Mouse (Mus musculus) right cerebral cortex, postnatal 36 days (tissue): ENCODE data around the gene Rbm33.

Source experiments
- DNase-seq, 2 experiments: peaks; one replicate each; pipeline ENCODE4 v3.0.0; 2022; ENCODE audit warnings: low spot score in 2 of 2, mixed read lengths in 1 of 2

Gene Rbm33

DNA sequence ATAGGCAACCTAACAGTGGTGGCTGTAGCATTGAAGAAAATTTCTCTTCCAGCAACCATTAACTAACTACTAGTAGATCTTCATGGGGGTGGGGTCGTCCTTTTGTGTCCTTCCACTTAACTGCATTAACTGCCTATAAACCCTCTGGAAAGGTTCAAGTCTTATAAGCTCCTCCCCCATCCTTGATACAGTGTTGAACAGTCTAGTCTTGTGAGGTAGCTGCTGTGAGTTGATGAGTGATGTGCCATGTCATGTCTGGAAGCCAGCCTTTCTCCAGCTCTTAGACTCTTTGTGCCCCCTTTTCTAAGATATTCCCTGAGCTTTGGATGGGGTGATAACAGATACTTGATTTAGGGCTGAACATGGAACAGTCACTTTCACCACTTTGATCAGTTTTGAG, 7.5 kb downstream of the Rbm33 start:
- DNase-seq = no peak

DNA sequence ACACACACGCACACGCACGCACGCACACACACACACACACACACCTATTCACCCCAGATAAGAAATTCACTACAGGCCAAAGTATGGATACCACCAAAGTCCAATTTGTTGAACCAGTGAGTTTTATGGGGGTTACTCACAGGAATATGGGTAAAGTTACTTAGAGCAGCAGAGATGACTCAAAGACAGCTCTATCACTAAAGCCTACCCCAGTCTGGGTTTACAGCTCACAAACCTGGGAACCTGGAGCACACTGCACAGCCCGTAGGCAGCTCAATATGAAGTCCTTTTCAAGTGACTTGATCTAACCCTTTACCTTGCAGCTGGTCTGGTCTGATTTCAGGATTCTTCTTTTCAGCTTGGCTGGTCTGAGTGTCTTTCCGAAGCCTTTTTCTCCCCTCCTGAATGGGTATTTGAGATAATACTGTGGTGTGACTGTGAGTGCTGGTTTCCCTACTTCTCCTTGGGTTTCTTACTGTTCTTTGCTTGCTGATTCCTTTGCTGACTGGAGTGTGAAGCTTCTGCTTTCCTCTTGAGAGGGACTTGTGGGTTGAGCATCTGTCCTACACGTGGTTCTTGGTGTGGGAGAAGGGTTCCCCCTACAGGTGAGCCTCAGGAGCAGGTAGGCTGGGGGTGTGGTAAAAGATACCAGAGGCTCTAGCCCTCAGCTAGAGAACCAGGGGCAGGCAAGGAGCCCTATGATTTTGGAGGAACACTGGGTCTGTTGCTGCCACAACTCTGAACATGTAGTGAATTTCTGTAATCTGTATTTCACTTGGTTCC, 12.3 kb downstream of the Rbm33 start:
- DNase-seq = no peak

DNA sequence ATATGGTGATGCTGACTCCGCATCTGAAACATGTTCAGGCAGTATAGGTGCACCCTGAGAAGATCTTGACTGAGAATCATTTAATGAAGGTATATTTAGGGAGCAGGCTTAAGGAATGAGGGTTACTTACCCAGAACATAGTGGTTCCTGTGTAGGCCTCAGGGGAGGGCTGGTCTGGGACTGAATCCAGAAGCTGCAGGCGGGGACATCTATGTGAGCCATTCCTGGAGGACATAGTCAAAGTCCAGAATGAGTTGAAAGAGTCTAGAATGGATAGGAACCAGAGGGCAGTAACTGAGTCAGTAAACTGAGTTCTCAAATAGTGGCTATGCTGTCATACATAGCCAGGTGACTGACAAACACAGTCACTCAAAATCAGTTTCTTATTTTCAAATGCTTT, 16.8 kb downstream of the Rbm33 start:
- DNase-seq = no peak

DNA sequence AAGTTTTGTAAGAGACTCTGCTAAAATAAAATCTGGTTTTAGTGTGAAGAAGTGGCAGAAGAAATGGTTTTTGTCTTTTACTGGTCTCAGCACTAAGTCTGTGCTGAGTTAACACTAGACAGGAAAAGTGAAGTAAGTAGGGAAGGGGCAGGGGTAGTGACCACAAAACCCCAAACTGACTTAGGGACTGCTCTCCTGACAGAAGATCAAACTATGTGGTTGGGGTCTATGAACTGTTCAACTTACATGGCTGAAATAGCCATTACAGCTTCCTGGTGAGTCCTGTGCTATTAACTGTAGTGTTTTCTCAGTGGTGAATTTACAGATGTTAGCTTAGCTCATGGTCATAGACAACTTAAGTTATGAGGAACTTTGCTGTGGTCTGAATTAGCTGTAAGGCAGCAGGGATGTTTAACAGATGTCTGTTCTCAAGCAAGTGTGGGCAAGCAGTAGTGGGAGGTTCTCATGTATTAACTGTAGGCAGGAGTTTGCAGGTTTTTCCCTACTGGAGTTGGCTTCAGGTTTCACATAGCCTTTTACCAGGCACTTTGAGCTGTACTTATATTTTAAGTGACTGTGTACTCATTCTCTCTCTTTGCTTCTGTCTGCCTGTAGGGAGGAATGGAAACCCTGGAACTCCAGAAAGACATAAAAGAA, 35.1 kb downstream of the Rbm33 start:
- no peak for DNase-seq

DNA sequence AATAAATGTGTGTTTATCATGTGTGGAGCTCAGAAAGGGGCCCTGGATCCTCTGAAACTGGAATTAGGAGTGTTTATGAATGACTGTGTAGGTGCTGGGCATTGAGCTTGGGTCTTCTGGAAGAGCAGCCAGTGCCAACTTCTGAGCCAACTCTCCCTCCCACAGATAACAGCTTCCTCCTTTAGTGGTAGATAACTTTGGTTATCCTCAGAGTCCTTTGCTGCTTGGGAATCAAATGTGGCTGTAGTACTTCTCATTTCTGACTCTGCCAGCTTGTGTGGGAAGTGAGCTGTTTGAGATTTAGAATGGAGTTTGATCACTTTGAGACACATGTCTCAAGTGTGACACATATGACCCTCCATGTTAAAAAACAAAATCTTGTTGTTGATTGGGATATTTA, 38.7 kb downstream of the Rbm33 start:
- no peak for DNase-seq

DNA sequence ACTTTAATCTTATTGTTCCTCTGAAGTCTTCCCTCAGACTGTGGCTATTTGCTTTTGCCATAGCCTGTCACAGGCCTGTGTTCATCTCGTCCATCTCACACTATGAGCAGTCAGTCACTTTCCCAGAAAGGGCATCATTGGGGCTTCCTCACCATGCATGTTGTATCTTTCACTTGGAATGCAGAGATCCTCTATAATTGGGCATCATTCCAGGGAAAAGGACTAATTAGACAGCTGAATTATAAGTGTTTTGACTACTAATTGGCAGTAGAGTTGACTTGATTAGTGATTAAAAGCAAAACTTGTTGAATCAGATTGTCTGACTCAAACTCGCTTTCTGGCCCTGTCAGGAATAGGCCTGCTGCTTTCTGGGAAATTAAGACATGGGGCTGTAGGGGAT, 43.8 kb downstream of the Rbm33 start:
- no peak for DNase-seq

DNA sequence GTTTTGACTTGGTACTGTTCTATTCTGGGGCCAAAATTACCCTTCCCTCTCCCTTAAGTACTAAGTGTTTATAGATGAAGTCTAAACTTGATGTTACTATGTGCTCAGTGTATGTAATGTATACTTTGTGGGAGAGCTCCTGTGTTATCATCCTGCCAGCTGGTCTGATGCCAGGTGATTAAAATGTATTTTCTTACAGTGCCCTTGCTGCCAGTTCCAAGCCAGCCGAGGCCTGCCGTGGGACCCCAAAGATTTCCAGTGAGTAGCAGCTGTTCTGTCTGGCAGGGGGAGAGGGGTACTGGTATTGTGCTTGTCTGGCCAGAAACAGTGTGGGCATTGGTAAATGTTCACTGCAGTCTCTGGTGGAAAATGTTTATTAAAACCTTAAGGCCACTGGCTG, 51.1 kb downstream of the Rbm33 start:
- DNase-seq = no peak

DNA sequence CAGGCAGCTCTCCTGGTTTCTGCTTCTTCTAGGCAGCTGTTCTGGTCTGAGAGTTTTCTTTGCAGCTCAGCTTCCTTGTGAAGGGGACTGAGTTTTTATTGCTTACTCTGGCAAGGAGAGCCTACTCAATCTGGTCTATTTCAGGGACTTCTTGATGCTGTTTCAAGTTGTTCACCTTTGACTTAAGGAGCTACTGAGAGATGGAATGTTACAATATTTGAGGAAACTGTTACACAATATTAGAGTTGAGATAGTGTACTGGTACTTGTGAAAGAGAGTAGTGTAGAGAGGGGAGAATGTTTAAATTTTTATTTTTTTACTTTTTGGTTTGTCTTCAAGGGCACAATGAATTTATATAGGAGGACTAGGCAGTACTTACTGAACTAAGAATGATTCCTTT, 53.9 kb downstream of the Rbm33 start:
- no peak for DNase-seq

DNA sequence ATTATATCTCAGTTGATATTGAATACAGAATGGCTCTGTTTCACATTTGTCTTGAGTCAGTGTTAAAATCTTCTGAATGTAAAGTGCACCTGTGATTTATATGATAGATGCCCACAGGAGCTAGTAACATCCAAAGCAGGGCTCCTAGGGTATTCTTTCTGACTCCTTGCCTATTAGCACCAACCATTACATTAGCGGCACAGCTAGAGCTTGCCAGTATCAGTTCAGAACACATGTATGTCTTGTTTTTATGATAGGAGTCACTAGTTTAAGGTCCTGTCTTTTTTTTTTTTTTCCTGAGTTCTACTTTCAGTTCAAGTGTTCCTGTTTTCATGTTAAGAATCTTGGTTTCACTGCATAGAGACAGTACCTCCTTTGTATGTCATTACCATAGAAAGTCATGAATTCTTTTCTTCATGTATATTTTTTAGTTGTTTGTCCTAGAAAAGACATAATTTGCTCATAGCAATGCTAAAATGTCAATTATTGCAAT, 55.3 kb downstream of the Rbm33 start:
- no peak for DNase-seq

DNA sequence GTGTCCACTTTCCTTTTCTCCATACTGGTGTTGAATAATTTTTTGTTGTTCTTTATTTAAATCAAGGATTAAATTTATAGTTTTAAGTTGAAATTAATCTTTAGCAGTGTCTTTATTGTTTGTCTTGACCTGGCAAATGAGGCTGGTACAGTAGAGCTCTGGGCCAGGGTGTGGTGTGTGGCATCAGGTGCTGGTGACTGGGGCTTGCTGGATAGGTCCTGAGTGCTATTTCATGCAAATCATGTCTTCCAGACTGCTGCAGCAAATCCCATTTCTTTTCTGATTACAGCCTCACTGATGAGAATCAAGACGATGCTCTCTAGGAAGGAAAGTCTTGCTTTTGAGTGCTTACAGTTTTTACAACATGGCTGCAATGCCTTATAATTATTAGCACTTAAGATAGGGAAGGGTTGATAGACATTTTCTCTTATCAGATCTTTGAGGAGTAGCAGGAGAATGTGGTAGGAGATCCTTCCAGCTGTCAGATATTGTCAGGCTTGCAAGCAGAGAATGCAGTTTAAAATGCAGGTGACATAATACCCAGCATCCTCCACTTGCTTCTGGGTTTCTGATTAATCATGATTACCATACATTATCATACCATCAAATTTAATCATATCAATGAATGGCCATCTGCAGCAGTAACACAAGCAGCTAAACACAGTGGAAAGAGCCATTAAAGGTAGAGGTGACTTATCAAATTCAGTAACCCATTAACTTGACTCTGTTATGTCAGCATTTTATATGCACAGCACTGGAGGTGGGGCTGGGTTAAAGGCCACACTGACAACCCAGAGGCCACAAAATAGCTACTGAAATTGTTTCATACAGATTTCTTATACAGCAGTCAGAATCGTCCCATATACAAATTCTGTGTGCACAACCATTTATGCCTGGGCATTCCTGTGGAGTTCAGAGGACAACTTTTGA, 56.8 kb downstream of the Rbm33 start:
- DNase-seq = no peak

DNA sequence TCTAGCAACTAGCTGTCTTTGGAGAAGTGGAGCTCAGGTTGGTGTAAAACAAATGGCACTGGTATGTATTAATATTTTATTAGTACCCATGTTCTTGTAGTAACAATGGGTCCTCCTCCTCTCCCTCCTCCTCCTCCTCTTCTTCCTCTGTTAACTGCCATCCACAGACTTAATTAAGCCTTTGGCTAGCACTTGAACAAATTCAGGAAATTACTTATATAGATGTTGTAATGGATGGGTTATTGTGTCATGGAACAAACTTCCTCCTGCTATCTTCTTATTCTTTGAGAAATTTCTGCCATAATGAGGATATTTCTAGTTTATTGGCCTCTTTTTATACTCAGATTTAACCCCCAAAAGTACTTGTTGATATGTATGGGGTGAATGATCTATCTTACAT, 60.4 kb downstream of the Rbm33 start:
- no peak for DNase-seq

DNA sequence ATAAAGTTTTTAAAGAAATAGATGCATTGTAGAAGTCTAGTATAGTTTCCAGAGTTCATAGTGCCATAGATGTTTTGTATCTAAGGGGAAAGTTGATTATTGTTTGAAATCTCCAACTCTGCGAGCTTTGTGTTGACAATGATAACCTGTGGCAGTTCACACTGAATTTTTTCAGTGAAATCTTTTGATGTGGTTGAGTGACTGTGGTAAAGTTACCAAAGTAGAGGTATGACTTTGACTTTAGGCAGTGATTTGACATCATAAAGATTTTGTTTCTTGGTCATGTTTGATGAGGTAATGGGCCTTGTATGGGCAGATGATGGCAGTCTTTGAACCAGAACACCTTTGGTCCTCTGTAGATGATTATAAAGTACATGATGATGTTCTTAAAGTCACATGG, 65.4 kb downstream of the Rbm33 start:
- DNase-seq = no peak

DNA sequence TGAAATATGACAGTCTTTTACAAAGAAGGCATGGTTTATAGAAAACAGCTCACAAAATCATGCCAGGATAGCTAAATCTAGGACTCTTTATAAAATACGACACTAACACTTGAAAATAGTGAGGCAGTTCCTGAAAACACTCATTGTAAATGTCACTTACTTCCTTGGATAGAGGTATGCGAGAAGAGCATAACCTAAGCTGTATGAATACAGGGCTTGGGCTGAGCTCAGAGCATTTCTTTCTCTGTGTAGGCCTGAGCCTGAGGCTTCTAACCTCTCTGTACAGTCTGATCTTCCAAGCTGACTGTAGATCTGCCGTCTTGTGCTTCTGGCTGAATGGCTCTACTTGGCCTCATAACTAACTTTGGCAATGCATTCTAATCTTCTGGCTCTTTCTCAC, 69.9 kb downstream of the Rbm33 start:
- no peak for DNase-seq

DNA sequence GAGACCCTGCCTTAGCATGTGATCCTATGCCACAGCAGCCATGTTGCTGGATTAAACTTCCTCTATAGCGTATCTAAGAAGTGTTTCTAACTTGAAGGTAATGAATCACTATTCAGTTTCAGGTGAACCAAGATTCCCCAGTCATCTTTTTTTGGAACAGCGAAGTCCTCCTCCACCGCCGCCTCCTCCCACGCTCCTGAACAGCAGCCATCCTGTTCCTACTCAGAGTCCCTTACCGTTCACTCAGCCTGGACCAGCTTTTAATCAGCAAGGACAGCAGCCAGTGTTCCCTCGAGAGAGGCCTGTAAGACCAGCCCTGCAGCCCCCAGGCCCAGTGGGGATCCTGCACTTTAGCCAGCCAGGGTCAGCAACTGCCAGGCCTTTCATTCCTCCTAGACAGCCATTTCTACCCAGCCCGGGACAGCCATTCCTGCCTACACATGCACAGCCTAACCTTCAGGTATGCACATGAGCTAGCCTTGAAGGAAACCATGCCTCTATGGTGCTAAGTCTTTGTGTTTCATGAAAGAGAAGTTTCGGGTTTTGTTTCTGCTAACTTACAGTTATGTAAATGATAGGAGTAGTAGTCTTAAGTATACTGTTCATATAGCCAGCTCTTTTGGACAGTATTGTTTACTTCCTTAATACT, 70.7 kb downstream of the Rbm33 start:
- peak in 1 of 2 experiments; percentile 39 for DNase-seq

DNA sequence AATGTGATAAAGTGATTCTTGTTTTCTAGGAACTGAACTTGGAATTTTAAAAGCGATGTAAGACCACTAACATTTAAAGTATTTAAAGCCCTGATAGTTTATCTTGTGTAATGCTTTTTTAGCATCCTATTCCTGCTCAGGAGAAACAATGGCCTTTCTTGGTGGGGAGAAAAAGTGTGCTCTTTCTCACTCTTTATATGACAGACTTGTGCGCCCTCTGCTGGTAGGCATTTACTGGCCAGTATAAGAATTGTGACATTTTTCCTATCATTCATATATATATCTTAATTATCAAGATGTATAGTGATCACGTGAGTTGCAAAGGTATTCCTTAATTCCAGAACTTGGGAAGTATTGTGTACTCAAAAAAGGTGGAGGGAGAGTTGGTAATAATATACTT, 71.3 kb downstream of the Rbm33 start:
- DNase-seq = peak; percentile 27 to 30

DNA sequence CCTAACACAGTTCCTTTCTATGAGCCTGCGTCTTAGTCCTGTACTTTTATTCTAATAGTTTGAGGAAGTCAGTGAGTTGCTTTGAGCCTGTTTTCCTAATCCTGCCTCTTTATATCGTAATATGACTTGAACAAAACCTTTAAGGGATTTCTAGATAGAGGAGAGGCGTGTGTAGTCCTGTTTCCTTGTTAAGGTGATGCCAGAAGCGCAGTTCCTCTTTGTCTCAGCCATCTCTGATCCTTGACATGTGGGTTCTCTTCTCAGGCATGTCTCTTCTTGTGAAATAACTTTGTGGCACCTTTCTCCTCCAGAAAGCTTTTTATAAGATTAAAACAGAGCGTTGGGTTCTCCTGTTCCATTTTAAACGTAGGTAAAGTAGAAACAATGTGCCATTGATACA, 73.3 kb downstream of the Rbm33 start:
- no peak for DNase-seq

DNA sequence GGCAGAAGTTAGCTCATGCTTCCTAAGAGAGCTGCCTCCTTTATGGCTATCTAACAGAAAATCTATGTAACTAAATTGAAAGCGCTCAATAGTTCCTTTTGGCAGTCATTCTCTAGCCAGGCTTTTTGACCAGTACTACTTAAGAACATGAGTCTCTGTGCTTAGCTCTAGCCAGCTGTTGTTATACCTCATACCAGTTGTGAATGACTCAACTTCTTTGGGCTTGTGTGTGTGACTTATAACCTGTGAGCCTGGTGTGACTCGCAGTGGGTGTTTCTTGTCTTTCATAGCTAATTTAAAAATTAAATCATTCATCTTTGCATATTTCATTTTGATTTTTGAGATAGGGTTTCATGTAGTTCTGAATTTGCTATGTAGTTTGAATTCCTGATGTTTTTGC, 80.4 kb downstream of the Rbm33 start:
- no peak for DNase-seq

DNA sequence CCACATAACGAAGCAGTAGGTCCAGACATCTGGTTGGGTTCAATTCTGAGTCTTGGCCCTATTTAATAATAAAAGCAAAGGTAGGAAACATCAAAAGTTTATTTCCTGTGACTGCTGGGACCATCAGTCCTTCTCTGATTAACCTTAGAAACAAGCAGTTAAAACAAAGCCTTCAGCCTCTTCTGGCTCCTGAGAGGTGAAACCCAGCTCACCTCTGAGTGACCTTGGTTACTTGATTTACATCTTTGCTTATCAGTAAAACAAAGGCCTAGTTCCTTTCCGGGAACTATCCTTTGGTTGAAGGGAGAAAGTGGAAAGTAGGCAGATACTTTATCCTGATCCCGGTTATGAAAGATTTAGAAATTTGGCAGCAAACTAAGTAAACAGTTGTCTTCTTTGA, 81.8 kb downstream of the Rbm33 start:
- DNase-seq = no peak

DNA sequence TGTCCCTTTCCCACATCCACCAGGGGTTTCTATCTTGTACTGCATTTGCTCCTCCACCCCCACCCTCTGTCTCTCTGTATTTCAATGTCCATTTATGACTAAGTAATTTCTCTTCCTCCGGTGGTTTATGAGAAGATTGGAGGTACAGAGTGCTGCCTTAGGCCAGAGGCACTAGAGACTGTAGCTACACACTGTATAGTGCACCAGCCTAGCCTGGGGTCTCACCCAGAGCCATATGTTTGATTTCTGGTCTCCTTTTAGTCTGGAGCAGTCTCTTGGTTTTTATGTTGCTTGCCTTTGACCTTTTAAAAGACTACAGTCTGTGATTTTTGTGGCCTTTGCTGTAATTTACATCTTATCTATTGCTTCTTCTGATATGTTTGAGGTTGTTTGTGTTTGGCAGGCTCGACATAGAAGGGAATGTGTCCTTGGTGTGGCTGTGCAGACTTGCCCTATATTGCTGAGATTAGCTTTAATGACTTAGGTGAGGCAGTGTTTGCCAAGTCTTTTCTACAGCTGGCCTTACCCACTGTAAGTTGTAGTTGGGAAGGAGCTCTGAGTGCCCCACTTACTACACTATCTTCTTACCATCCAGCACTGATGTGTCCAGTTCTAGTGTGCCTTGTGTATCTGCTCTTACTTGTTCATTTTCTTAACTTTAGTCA, 82.7 kb downstream of the Rbm33 start:
- no peak for DNase-seq

DNA sequence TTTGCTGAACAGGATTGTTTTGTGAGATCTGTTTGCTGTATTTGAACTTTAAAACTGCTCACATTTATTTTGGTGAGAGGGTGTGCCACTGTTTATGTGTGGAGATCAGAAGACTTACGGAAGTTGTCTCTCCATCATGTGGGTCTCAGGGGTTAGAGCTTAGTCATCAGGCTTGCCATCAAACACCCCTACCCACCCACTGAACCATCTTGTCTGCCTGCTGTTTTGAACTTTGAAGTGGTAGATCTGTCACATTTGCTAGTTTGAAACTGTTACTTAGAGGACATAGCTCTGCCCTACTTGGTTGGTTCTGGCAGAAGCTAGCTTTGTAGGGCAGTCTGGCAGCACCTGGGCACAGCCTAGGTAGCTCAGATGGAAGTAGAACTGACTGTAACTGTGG, 85.8 kb downstream of the Rbm33 start:
- no peak for DNase-seq

DNA sequence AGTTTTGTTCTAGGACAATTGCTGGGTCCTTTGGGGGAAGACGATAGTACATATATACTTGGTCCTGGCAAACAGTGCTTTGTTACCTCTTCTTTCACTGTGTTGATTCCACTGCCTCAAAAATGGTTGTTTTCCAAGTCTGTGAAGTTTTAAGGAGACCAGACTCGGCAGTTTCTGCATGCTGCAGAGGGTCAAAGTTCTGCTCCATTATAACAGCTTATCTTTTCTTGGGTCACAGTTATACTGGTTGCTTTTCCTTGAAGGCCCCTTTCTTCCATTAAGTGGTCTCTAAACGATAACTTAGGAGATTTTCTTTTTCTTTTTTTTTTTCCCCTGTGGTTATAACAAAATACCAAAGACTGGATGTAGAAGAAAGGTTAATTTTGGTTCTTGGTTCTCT, 89.7 kb downstream of the Rbm33 start:
- DNase-seq = no peak
